ENCODE assay signal across 8 mouse cellular contexts in genomic region chr15:78834233-78835005, GRCm38 (mm10). TPM values are rescaled to one million over a fixed set of nuclear protein-coding genes. Genes with fewer than 3 reads are reported as not detected.
A peak's percentile ranks its signal among the peaks of the same experiment; 100 is the strongest.
DNase-seq lines count a peak whose midpoint lies in the region; ATAC-seq lines count a peak whose summit lies in the region.

No protein-coding gene starts in this region.

- H3K36me3 ChIP-seq in embryonic facial prominence, embryonic 12.5 days = no peaks in the 10 kb centered on the region

- H3K9ac ChIP-seq in embryonic facial prominence, embryonic 12.5 days = no peak overlapping the region

- H3K27ac ChIP-seq in embryonic facial prominence, embryonic 12.5 days = peak overlapping the region; percentile 78

- H3K4me2 ChIP-seq in embryonic facial prominence, embryonic 12.5 days (replicated peaks) = no peak overlapping the region

- 39% methylated on average over 10 of the region's 10 CpGs for WGBS in embryonic facial prominence, embryonic 12.5 days

- ATAC-seq in embryonic facial prominence, embryonic 12.5 days (ENCODE audit: insufficient number of reproducible peaks, insufficient read depth, low FRiP score, low TSS enrichment) = peak; percentile 47; the same call in 1 of the 2 replicates

- H3K9me3 ChIP-seq in embryonic facial prominence, embryonic 12.5 days = no peaks in the 10 kb centered on the region

- peak; percentile 68 for DNase-seq in embryo, embryonic 10 days (ENCODE audit: low spot score)
- no peak for DNase-seq in embryo, embryonic 11 days
- DNase-seq in kidney, adult 18-20 months = peak; percentile 28
- DNase-seq in lung, postnatal 36 days = peak; percentile 65
- DNase-seq in frontal cortex, adult 2 months (ENCODE audit: extremely low spot score in 1 of 2, low spot score in 1 of 2) = no peak
- no peak for DNase-seq in urinary bladder, postnatal 14 days (ENCODE audit: low spot score)
- DNase-seq in adrenal gland, adult 8-10 months = no peak

- peaks cover 46% of the 10 kb centered on the region for H3K4me1 ChIP-seq in embryonic facial prominence, embryonic 12.5 days

- H3K4me3 ChIP-seq in embryonic facial prominence, embryonic 12.5 days = no peak overlapping the region

- no peaks in the 10 kb centered on the region for H3K27me3 ChIP-seq in embryonic facial prominence, embryonic 12.5 days

RNA-seq across cellular contexts. Expression of gene Cdc42ep1, which starts 8.0 kb away (rescaled TPM):
- polyA plus RNA-seq in embryonic facial prominence, embryonic 12.5 days (2016; fragmentation: Nextera tagmentation; extraction: Ambion mirVana) = 25.6 and 25.7 TPM in 2 replicates
- 18.5 and 20.1 TPM in 2 replicates for polyA plus RNA-seq in frontal cortex, adult 2 months (2012; rRNA removed)
- total RNA-seq in adrenal gland, adult 8-10 months (2022) = 10 to 100 TPM; 41.2 to 85.0 (median 65.8) TPM

RNA-seq across cellular contexts. Expression of gene Lgals2, which starts 20.9 kb away (rescaled TPM):
- not detected in 2 replicates for polyA plus RNA-seq in embryonic facial prominence, embryonic 12.5 days (2016; fragmentation: Nextera tagmentation; extraction: Ambion mirVana)
- polyA plus RNA-seq in frontal cortex, adult 2 months (2012; rRNA removed) = 0.74 and 2.0 TPM in 2 replicates
- not detected for total RNA-seq in adrenal gland, adult 8-10 months (2022)

RNA-seq across cellular contexts. Expression of gene Card10, which starts 31.6 kb away (rescaled TPM):
- 3.6 TPM in 2 replicates for polyA plus RNA-seq in embryonic facial prominence, embryonic 12.5 days (2016; fragmentation: Nextera tagmentation; extraction: Ambion mirVana)
- polyA plus RNA-seq in frontal cortex, adult 2 months (2012; rRNA removed) = 11.2 and 12.0 TPM in 2 replicates
- total RNA-seq in adrenal gland, adult 8-10 months (2022) = 10 to 100 TPM in 1 of 4 experiments, 1 to 10 TPM in 3; 6.6 to 10.0 (median 8.1) TPM

RNA-seq across cellular contexts. Expression of gene Gga1, which starts 42.6 kb away (rescaled TPM):
- 50.0 and 51.1 TPM in 2 replicates for polyA plus RNA-seq in embryonic facial prominence, embryonic 12.5 days (2016; fragmentation: Nextera tagmentation; extraction: Ambion mirVana)
- polyA plus RNA-seq in frontal cortex, adult 2 months (2012; rRNA removed) = 69.5 and 70.8 TPM in 2 replicates
- 10 to 100 TPM; 57.9 to 79.2 (median 66.5) TPM for total RNA-seq in adrenal gland, adult 8-10 months (2022)

Comparison
In these comparisons a context has a peak if more than half of its experiments do, and no peak if none do; other contexts are left out.
1. DNase-seq: peak in embryo, embryonic 10 days (single experiment), kidney, adult 18-20 months (single experiment) and lung, postnatal 36 days (single experiment); none in embryo, embryonic 11 days (single experiment), frontal cortex, adult 2 months (0 of 2), urinary bladder, postnatal 14 days (single experiment) and adrenal gland, adult 8-10 months (single experiment).